Mouse (Mus musculus) CH12.LX (cell line): ENCODE data around the gene Cyb5rl. TPM values are rescaled to one million over a fixed set of nuclear protein-coding genes. Genes with fewer than 3 reads are reported as not detected.

Experiments used
- DNase-seq: peaks from one replicate; pipeline ENCODE4 v3.0.0-alpha.2; 2013; ENCODE audit errors: extremely low read depth
- H3K27ac ChIP-seq: 2 replicates; pipeline ENCODE4 v1.5.1; 2012; ENCODE audit warnings: low read depth, mild to moderate bottlenecking, control low read depth, moderate library complexity; ENCODE audit not compliant: insufficient read depth
- H3K27me3 ChIP-seq: replicated peaks from 2 replicates; pipeline ENCODE3; 2012; ENCODE audit warnings: inconsistent platforms
- H3K36me3 ChIP-seq, 2 experiments: replicated peaks in 1 of 2; 2 replicates each; pipeline versions ENCODE3 to v1.6.1; 2012; ENCODE audit warnings: inconsistent platforms in 1 of 2, low read length in 1 of 2, mild to moderate bottlenecking in 1 of 2, mixed read lengths in 1 of 2, moderate library complexity in 1 of 2; ENCODE audit not compliant: control insufficient read depth in 1 of 2, insufficient read depth in 1 of 2
- H3K4me1 ChIP-seq, 2 experiments: 2 replicates each; pipeline ENCODE4 v1.6.1; 2012; ENCODE audit warnings: inconsistent platforms in 1 of 2, moderate library complexity in 1 of 2; ENCODE audit not compliant: insufficient read depth in 2 of 2, control insufficient read depth in 1 of 2
- H3K4me2 ChIP-seq: 2 replicates; pipeline ENCODE4 v1.6.1; 2012; ENCODE audit warnings: low read depth, mild to moderate bottlenecking, control low read depth; ENCODE audit not compliant: poor library complexity, insufficient read depth, severe bottlenecking
- H3K4me3 ChIP-seq, 3 experiments: fragments of 150-350 bp in 1 of 3; sonication (generic) in 1 of 3; replicated peaks in 1 of 3; 2 replicates each; pipeline versions ENCODE3 to v1.5.1; 2011 to 2012; ENCODE audit warnings: low read depth in 2 of 3, low read length in 2 of 3, mild to moderate bottlenecking in 2 of 3, moderate library complexity in 2 of 3, control low read depth in 1 of 3, improper control_type of control experiment in 1 of 3, inconsistent platforms in 1 of 3, mixed read lengths in 1 of 3; ENCODE audit not compliant: poor library complexity in 1 of 3
- H3K79me2 ChIP-seq: replicated peaks from 2 replicates; pipeline ENCODE4 v1.6.1; 2012; ENCODE audit warnings: mild to moderate bottlenecking, moderate library complexity; ENCODE audit not compliant: control insufficient read depth, poor library complexity, insufficient read depth, severe bottlenecking; ENCODE audit errors: extremely low read depth
- H3K9ac ChIP-seq: 2 replicates; pipeline ENCODE4 v1.6.1; 2012; ENCODE audit warnings: low read depth, mild to moderate bottlenecking, control low read depth, moderate library complexity; ENCODE audit not compliant: insufficient read depth
- H3K9me3 ChIP-seq: replicated peaks from 2 replicates; pipeline ENCODE3; 2012; ENCODE audit warnings: low read length, inconsistent platforms, mixed read lengths
- CTCF ChIP-seq, 2 experiments: IDR thresholded peaks in 1 of 2; conservative IDR thresholded peaks in 1 of 2; 2 replicates each; pipeline ENCODE4 v1.5.1; 2011 to 2012; ENCODE audit warnings: low read depth in 2 of 2, low read length in 2 of 2, improper control_type of control experiment in 1 of 2, inconsistent platforms in 1 of 2, mild to moderate bottlenecking in 1 of 2, moderate library complexity in 1 of 2
- EP300 ChIP-seq: IDR thresholded peaks from 2 replicates; pipeline ENCODE4 v1.6.1; 2011; ENCODE audit warnings: low read length, improper control_type of control experiment
- HCFC1 ChIP-seq: IDR thresholded peaks from 2 replicates; pipeline ENCODE4 v1.6.1; 2012; ENCODE audit warnings: low read depth, mild to moderate bottlenecking, inconsistent platforms, low read length, improper control_type of control experiment
- JUN ChIP-seq: IDR thresholded peaks from 2 replicates; pipeline ENCODE4 v1.6.1; 2011; ENCODE audit warnings: low read depth, mild to moderate bottlenecking, low read length, improper control_type of control experiment, moderate library complexity; ENCODE audit not compliant: insufficient read depth
- MAX ChIP-seq: IDR thresholded peaks from 2 replicates; pipeline ENCODE4 v1.6.1; 2011; ENCODE audit warnings: low read length, improper control_type of control experiment
- MXI1 ChIP-seq: IDR thresholded peaks from 2 replicates; pipeline ENCODE4 v1.6.1; 2011; ENCODE audit warnings: mild to moderate bottlenecking, low read depth, low read length, improper control_type of control experiment
- RAD21 ChIP-seq: IDR thresholded peaks from 2 replicates; pipeline ENCODE4 v1.6.1; 2011; ENCODE audit warnings: low read depth, mild to moderate bottlenecking, low read length, improper control_type of control experiment, moderate library complexity
- RCOR1 ChIP-seq: conservative IDR thresholded peaks from 2 replicates; pipeline ENCODE4 v1.6.1; 2012; ENCODE audit warnings: low read depth, mild to moderate bottlenecking, inconsistent platforms, low read length, improper control_type of control experiment
- SMC3 ChIP-seq: IDR thresholded peaks from 2 replicates; pipeline ENCODE4 v1.6.1; 2011; ENCODE audit warnings: low read depth, low read length, improper control_type of control experiment
- UBTF ChIP-seq: IDR thresholded peaks from 2 replicates; pipeline ENCODE4 v1.6.1; 2012; ENCODE audit warnings: low read depth, mild to moderate bottlenecking, inconsistent platforms, low read length, improper control_type of control experiment, moderate library complexity
- USF2 ChIP-seq: conservative IDR thresholded peaks from 2 replicates; pipeline ENCODE4 v1.6.1; 2011; ENCODE audit warnings: low read depth, low read length, improper control_type of control experiment
- ZC3H11A ChIP-seq: IDR thresholded peaks from 2 replicates; pipeline ENCODE4 v1.6.1; 2012; ENCODE audit warnings: low read depth, mild to moderate bottlenecking, inconsistent platforms, low read length, improper control_type of control experiment
- ZKSCAN1 ChIP-seq: IDR thresholded peaks from 2 replicates; pipeline ENCODE4 v1.6.1; 2012; ENCODE audit warnings: low read depth, inconsistent platforms, low read length, improper control_type of control experiment, borderline replicate concordance
- ZMIZ1 ChIP-seq: IDR thresholded peaks from 2 replicates; pipeline ENCODE4 v1.6.1; 2012; ENCODE audit warnings: low read depth, mild to moderate bottlenecking, inconsistent platforms, low read length, improper control_type of control experiment
- dilution Hi-C: fragments of 300-500 bp; cut with MboI; formaldehyde crosslinking; loops from 2 replicates; pipeline ENCODE4 v1.14.3; 2020; ENCODE audit warnings: low sequenced_read_pairs; ENCODE audit not compliant: extremely low pct_unique_long_range_greater_than_20kb, extremely low pct_ligation_motif_present
- in situ Hi-C: fragments of 300-500 bp; cut with MboI; formaldehyde crosslinking; loops from 3 replicates; pipeline ENCODE4 v1.14.3; 2019; ENCODE audit warnings: low sequenced_read_pairs, low pct_ligation_motif_present, low pct_unique_long_range_greater_than_20kb, mixed read lengths
- polyA plus RNA-seq: library from polyadenylated mRNA; unstranded; fragments of >175 nt; gene quantifications from 2 replicates; pipeline ENCODE4 v1.2.1, GENCODE M21; 2012; ENCODE audit warnings: low read depth; ENCODE audit not compliant: insufficient read length
- total RNA-seq, 2 experiments: library from RNA; depleted of rRNA; stranded (reverse); fragments of 300-350 nt in 1 of 2; fragments of >200 nt in 1 of 2; gene quantifications; 2 replicates each; pipeline ENCODE4 v1.2.3; 2012 to 2014

Gene Cyb5rl
- total and polyA plus RNA-seq, 3 experiments, result 14.0 to 22.7 (median 19.3) TPM

- peaks cover 0 to 2% of the 10 kb centered on the region in 2 experiments for H3K36me3 ChIP-seq
- H3K4me3 ChIP-seq, result no peak overlapping the region
- no peak overlapping the region for H3K27ac ChIP-seq
- DNase-seq, result no peak
- in situ Hi-C loops, result no loop called here
- H3K9me3 ChIP-seq, result no peaks in the 10 kb centered on the region
- H3K27me3 ChIP-seq, result no peaks in the 10 kb centered on the region
- H3K4me1 ChIP-seq, result peaks cover 0 to 16% of the 10 kb centered on the region in 2 experiments; a peak in 2 of 4 replicates
- no peaks in the 10 kb centered on the region for H3K79me2 ChIP-seq
- no peak overlapping the region for H3K4me2 ChIP-seq
- dilution Hi-C loops, result no loop called here
- no peak overlapping the region for H3K9ac ChIP-seq
- TF ChIP-seq HCFC1, result no peak
- no peak for TF ChIP-seq EP300
- no peak for TF ChIP-seq RCOR1
- TF ChIP-seq MAX, result no peak
- TF ChIP-seq, all 38 proteins: peak for 0
Measured at GRCm38 (mm10) chr4:107119056-107119455, 52.3 kb downstream of the Cyb5rl start.

- H3K79me2 ChIP-seq, result no peaks in the 10 kb centered on the region
- in situ Hi-C loops (no loop called here), dilution Hi-C loops (no loop called here)
- H3K36me3 ChIP-seq, result no peaks in the 10 kb centered on the region
- H3K4me3 ChIP-seq, result no peak overlapping the region
- DNase-seq, result no peak
- H3K27ac ChIP-seq, result no peak overlapping the region
- no peaks in the 10 kb centered on the region for H3K27me3 ChIP-seq
- peaks cover 0 to 22% of the 10 kb centered on the region in 2 experiments; a peak in 2 of 4 replicates for H3K4me1 ChIP-seq
- no peak overlapping the region for H3K9ac ChIP-seq
- H3K9me3 ChIP-seq, result no peaks in the 10 kb centered on the region
- no peak overlapping the region for H3K4me2 ChIP-seq
- no peak for TF ChIP-seq JUN
- TF ChIP-seq ZKSCAN1, result no peak
- no peak for TF ChIP-seq USF2
- no peak for TF ChIP-seq ZMIZ1
- no peak for TF ChIP-seq MXI1
Measured at GRCm38 (mm10) chr4:107120676-107121075, 53.9 kb downstream of the Cyb5rl start.

- H3K9me3 ChIP-seq, result no peaks in the 10 kb centered on the region
- no peak for DNase-seq
- in situ Hi-C loops (no loop called here), dilution Hi-C loops (no loop called here)
- peaks cover 0 to 22% of the 10 kb centered on the region in 2 experiments; a peak in 2 of 4 replicates for H3K4me1 ChIP-seq
- H3K36me3 ChIP-seq, result no peaks in the 10 kb centered on the region
- H3K4me3 ChIP-seq, result no peak overlapping the region
- no peak overlapping the region for H3K4me2 ChIP-seq
- no peaks in the 10 kb centered on the region for H3K79me2 ChIP-seq
- no peaks in the 10 kb centered on the region for H3K27me3 ChIP-seq
- H3K9ac ChIP-seq, result no peak overlapping the region
- H3K27ac ChIP-seq, result no peak overlapping the region
- peak; percentile 60 for TF ChIP-seq RAD21
- peak; percentile 71 for TF ChIP-seq SMC3
- TF ChIP-seq ZMIZ1, result no peak
- peak in 1 of 2 experiments; percentile 66; a peak in 2 of 4 replicates for TF ChIP-seq CTCF (conservative IDR thresholded peaks at IDR 0.05 in 1 of 2, IDR thresholded peaks at IDR 0.05 in 1 of 2; ENCODE audit: low read depth in 2 of 2, low read length in 2 of 2)
- no peak for TF ChIP-seq UBTF
- no peak for TF ChIP-seq ZC3H11A
- no peak for TF ChIP-seq EP300
Measured at GRCm38 (mm10) chr4:107121165-107121943, 54.6 kb downstream of the Cyb5rl start.
